Mouse (Mus musculus): Measurements from ENCODE around the gene Ephb2. TPM values are rescaled to one million over a fixed set of nuclear protein-coding genes. Genes with fewer than 3 reads are reported as not detected.

Ephb2 gene
- total and polyA plus RNA-seq, 2 experiments from 2014 or later, result 10.8 to 85.6 TPM

DNA sequence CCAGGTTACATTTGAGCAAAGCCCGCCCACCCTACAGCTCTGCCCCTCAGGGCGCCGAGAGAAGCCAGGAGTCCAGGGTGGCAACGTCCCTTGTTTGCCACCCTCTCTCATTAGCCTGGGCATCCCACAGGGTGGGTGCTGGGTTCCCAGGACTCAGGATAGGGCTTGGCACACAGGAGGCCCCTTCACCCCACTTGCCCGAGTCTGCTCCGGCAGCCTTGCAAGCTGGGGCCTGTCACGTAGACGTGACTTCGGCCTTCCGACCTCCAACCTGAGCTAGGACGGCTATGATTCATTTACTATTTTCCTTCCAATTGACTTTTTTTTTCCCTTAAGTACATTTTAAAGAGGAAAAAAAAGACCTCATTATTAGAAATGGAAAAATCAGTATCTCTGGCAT lies 56.6 kb downstream of the Ephb2 start:
- no peak for ATAC-seq
- no peaks in the 10 kb centered on the region for H3K27me3 ChIP-seq (ENCODE audit: insufficient read depth, low read length)
- H3K9me3 ChIP-seq (ENCODE audit: low read length), result no peaks in the 10 kb centered on the region
- no peak overlapping the region for H3K27ac ChIP-seq (ENCODE audit: low read depth, low read length)
- no peaks in the 10 kb centered on the region; the same call in 1 of the 2 replicates for H3K4me1 ChIP-seq (ENCODE audit: insufficient read depth)
- H3K4me3 ChIP-seq (ENCODE audit: low read depth, low read length), result no peak overlapping the region
- no peak for DNase-seq
- 90% methylated on average over 11 of the region's 11 CpGs for WGBS
- H3K36me3 ChIP-seq (ENCODE audit: insufficient read depth), result no peaks in the 10 kb centered on the region
- TF ChIP-seq CTCF (IDR thresholded peaks at IDR 0.05; ENCODE audit: low read depth), result no peak
- H3K9ac ChIP-seq, result no peak overlapping the region
- no peak overlapping the region for H3K4me2 ChIP-seq (ENCODE audit: low read depth)

DNA sequence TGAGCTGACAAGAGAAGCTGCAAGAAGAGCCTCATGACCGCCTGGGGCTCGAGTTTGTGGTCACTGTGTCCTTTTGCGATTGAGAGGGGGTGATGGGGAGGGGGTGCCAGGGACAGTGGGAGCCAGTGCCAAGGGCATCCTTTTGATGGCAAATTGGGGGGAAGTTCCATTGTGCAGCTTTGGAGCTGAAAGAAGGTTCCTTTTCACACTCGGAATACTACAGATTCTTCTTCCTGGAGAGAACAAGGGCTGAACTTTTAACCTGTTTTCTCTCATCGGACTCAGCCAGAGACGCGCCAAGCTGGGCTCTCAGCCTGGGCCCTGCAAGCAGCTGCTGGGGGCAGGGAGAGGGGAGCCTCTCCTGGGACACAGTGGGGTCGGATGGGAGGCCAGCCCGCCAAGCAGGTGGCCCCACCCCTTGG lies 59.3 kb downstream of the Ephb2 start:
- no peak overlapping the region for H3K4me2 ChIP-seq (ENCODE audit: low read depth)
- H3K9ac ChIP-seq, result no peak overlapping the region
- no peaks in the 10 kb centered on the region for H3K27me3 ChIP-seq (ENCODE audit: insufficient read depth, low read length)
- no peaks in the 10 kb centered on the region for H3K9me3 ChIP-seq (ENCODE audit: low read length)
- WGBS, result 17% methylated on average over 9 of the region's 9 CpGs
- ATAC-seq (no peak; the same call in 1 of the 2 replicates), DNase-seq (no peak)
- no peak overlapping the region for H3K27ac ChIP-seq (ENCODE audit: low read depth, low read length)
- H3K36me3 ChIP-seq (ENCODE audit: insufficient read depth), result no peaks in the 10 kb centered on the region
- no peaks in the 10 kb centered on the region; the same call in 1 of the 2 replicates for H3K4me1 ChIP-seq (ENCODE audit: insufficient read depth)
- H3K4me3 ChIP-seq (ENCODE audit: low read depth, low read length), result no peak overlapping the region
- TF ChIP-seq CTCF (IDR thresholded peaks at IDR 0.05; ENCODE audit: low read depth), result no peak

DNA sequence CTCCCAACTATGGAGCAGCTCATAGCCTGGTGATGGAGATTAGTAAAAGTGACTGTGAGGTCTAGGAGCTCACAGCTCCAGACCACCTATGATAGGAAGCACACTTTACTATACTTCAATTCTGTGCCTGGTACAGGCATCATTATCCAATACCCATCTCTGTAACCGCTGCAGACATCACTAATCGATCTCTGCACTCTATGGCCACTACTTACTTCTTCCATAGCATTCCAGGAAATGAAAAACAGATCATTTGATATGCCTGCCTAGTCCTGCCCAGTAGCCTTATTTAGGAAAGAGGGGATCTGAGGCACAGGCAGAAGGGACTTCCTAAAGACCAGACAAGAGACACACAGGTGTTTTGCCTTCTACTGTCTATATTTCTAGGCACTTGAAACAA lies 59.9 kb downstream of the Ephb2 start:
- no peaks in the 10 kb centered on the region for H3K27me3 ChIP-seq (ENCODE audit: insufficient read depth, low read length)
- H3K36me3 ChIP-seq (ENCODE audit: insufficient read depth), result peaks cover 5% of the 10 kb centered on the region; the same call in 1 of the 2 replicates
- no peaks in the 10 kb centered on the region for H3K9me3 ChIP-seq (ENCODE audit: low read length)
- H3K4me1 ChIP-seq (ENCODE audit: insufficient read depth), result no peaks in the 10 kb centered on the region; the same call in 1 of the 2 replicates
- no peak overlapping the region for H3K9ac ChIP-seq
- no peak overlapping the region for H3K4me3 ChIP-seq (ENCODE audit: low read depth, low read length)
- ATAC-seq, result no peak
- no peak overlapping the region for H3K4me2 ChIP-seq (ENCODE audit: low read depth)
- no peak for TF ChIP-seq CTCF (IDR thresholded peaks at IDR 0.05; ENCODE audit: low read depth)
- 87% methylated on average over 2 of the region's 2 CpGs for WGBS
- no peak for DNase-seq
- H3K27ac ChIP-seq (ENCODE audit: low read depth, low read length), result no peak overlapping the region

DNA sequence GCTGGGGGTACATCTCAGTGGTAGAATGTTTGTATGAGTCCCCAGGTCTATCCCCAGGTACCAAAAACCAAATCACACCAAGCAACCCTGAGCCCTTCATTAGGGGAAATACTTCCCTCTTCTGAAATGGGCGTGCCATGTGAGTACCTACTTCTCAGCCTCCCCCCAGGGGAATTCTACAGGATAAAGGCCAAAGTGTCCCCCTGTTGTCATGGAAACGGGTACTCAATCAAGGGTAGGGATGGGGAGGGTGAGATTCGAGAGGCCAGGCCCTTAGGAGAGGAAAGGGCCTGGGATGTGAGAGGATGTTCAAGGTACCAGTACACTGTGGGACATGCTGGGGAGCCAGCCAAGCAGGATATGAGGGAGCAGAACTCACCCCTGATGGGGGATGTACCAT lies 61.6 kb downstream of the Ephb2 start:
- H3K4me1 ChIP-seq (ENCODE audit: insufficient read depth), result no peaks in the 10 kb centered on the region; the same call in 1 of the 2 replicates
- TF ChIP-seq CTCF (IDR thresholded peaks at IDR 0.05; ENCODE audit: low read depth), result no peak
- H3K27me3 ChIP-seq (ENCODE audit: insufficient read depth, low read length), result no peaks in the 10 kb centered on the region
- H3K9ac ChIP-seq, result no peak overlapping the region
- 55% methylated on average over 3 of the region's 3 CpGs for WGBS
- H3K4me2 ChIP-seq (ENCODE audit: low read depth), result no peak overlapping the region
- no peak overlapping the region for H3K27ac ChIP-seq (ENCODE audit: low read depth, low read length)
- no peak for DNase-seq
- H3K36me3 ChIP-seq (ENCODE audit: insufficient read depth), result peaks cover 8% of the 10 kb centered on the region; the same call in 1 of the 2 replicates
- no peaks in the 10 kb centered on the region for H3K9me3 ChIP-seq (ENCODE audit: low read length)
- no peak overlapping the region for H3K4me3 ChIP-seq (ENCODE audit: low read depth, low read length)
- no peak for ATAC-seq

DNA sequence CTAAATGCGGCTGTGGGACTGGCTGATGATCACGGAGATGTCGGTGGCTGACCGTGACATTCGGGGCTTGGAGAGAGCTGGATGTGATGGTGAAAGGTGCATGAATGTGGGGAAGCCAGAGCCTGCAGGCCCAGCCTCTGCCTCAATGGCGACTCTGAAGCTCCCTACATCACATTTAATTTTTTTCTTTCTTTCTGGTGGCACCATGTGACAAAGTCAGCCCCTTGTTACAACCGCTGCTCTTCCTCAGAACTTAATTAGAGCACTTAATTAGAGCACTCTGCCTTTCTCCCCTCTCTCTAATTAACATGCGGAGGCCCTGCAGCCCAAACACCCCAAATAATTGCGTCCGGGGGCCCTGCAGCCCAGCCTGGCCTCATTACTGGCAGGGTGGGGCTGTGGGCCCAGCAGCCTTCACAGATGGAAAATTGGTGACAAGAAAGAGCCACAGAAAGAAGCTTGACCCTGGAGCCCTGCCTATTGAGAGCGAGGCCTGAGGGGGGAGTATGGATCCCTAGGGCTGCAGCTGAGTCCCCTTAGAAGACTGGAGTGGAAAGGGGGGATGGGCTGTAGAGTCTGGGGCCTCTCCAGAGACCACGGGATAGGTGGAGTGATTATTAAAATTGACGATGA lies 62.7 kb downstream of the Ephb2 start:
- ATAC-seq (peak; percentile 66), DNase-seq (no peak)
- Histone ChIP-seq H3K27ac (ENCODE audit: low read depth, low read length) (no peak overlapping the region), H3K36me3 (ENCODE audit: insufficient read depth) (peaks cover 8% of the 10 kb centered on the region; the same call in 1 of the 2 replicates), H3K27me3 (ENCODE audit: insufficient read depth, low read length) (no peaks in the 10 kb centered on the region), H3K4me2 (ENCODE audit: low read depth) (no peak overlapping the region), H3K9me3 (ENCODE audit: low read length) (no peaks in the 10 kb centered on the region), H3K9ac (no peak overlapping the region), H3K4me3 (ENCODE audit: low read depth, low read length) (no peak overlapping the region), H3K4me1 (ENCODE audit: insufficient read depth) (no peaks in the 10 kb centered on the region; the same call in 1 of the 2 replicates)
- WGBS, result 19% methylated on average over 13 of the region's 13 CpGs
- no peak for TF ChIP-seq CTCF (IDR thresholded peaks at IDR 0.05; ENCODE audit: low read depth)

DNA sequence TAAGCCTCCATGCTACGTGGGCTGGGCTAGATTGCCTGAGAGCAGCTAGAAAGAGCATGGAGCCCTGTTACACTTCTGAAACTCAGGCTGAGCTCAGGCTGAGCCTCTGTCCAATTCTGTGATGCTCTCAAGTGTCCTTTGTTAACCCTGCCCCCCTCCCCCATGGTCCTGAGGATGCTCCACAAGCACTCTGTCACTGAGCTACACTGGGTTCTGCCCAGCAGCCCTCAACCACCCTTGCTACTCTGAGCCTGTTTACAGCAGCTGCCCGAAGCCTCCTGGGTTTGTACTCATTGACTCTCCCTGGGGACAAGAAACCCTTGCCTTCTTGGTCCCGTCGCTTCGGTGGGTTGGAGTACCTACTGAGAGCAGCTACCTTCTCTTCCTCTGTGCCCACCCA lies 63.5 kb downstream of the Ephb2 start:
- Histone ChIP-seq H3K9ac (no peak overlapping the region), H3K9me3 (ENCODE audit: low read length) (no peaks in the 10 kb centered on the region), H3K4me2 (ENCODE audit: low read depth) (no peak overlapping the region), H3K36me3 (ENCODE audit: insufficient read depth) (peaks cover 8% of the 10 kb centered on the region; the same call in 1 of the 2 replicates), H3K4me3 (ENCODE audit: low read depth, low read length) (no peak overlapping the region), H3K4me1 (ENCODE audit: insufficient read depth) (no peaks in the 10 kb centered on the region), H3K27ac (ENCODE audit: low read depth, low read length) (no peak overlapping the region), H3K27me3 (ENCODE audit: insufficient read depth, low read length) (no peaks in the 10 kb centered on the region)
- 58% methylated on average over 5 of the region's 5 CpGs for WGBS
- ATAC-seq (no peak), DNase-seq (no peak)
- no peak for TF ChIP-seq CTCF (IDR thresholded peaks at IDR 0.05; ENCODE audit: low read depth)

DNA sequence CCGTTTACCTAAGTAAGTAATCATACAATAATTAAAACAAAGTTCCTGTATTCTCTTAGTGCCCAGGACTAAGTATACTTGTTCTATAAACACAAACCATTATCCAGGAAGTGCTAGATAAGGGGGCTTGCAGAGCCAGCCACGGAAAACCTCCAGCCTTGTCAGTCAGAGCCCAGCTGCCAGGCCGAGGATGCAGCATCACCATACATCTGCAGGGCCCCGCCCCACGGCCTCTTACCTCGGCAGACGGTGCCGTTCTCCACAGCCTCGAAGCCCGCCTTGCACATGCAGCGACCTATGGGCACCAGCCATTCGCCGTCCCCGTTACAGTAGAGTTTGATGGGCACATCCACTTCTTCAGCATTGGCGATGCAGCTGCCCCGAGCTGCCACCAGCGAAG lies 65.1 kb downstream of the Ephb2 start:
- no peak for TF ChIP-seq CTCF (IDR thresholded peaks at IDR 0.05; ENCODE audit: low read depth)
- H3K4me1 ChIP-seq (ENCODE audit: insufficient read depth), result no peaks in the 10 kb centered on the region
- H3K4me2 ChIP-seq (ENCODE audit: low read depth), result no peak overlapping the region
- H3K9ac ChIP-seq, result no peak overlapping the region
- no peaks in the 10 kb centered on the region for H3K9me3 ChIP-seq (ENCODE audit: low read length)
- peaks cover 8% of the 10 kb centered on the region; the same call in 1 of the 2 replicates for H3K36me3 ChIP-seq (ENCODE audit: insufficient read depth)
- ATAC-seq, result no peak
- 92% methylated on average over 17 of the region's 17 CpGs for WGBS
- DNase-seq, result no peak
- no peak overlapping the region for H3K4me3 ChIP-seq (ENCODE audit: low read depth, low read length)
- H3K27ac ChIP-seq (ENCODE audit: low read depth, low read length), result no peak overlapping the region
- no peaks in the 10 kb centered on the region for H3K27me3 ChIP-seq (ENCODE audit: insufficient read depth, low read length)

Measured in forebrain, postnatal 0 days (tissue).